In genomic region chr4:117313085-117313424, GRCm38 (mm10) we compare ENCODE assay signal across 9 mouse cellular contexts.
DNase-seq lines count a peak whose midpoint lies in the region; ATAC-seq lines count a peak whose summit lies in the region.
"Had no signal": no experiment of that assay in that cellular context is flagged by ENCODE, and none has a peak within 500 bp of the region (broad histone marks: within the 10 kb centered on the region; RNA-seq: fewer than 3 reads in every experiment).

No protein-coding gene starts in this region.

- H3K9me3 ChIP-seq in midbrain, embryonic 10.5 days (replicated peaks), result no peaks in the 10 kb centered on the region; the same call in 1 of the 2 replicates
- no peaks in the 10 kb centered on the region for H3K9me3 ChIP-seq in midbrain, embryonic 15.5 days
- no peaks in the 10 kb centered on the region for H3K9me3 ChIP-seq in hindbrain, embryonic 12.5 days (replicated peaks)
- H3K9me3 ChIP-seq: neural tube, embryonic 13.5 days had no signal

- H3K9ac ChIP-seq in midbrain, embryonic 15.5 days, result no peak overlapping the region
- H3K9ac ChIP-seq in hindbrain, embryonic 12.5 days, result no peak overlapping the region; the same call in 1 of the 2 replicates

- H3K27ac ChIP-seq in midbrain, embryonic 10.5 days (replicated peaks), result peak overlapping the region; percentile 4; the same call in 1 of the 2 replicates
- H3K27ac ChIP-seq in midbrain, embryonic 15.5 days, result no peak overlapping the region
- 0 out of 2 replicates have a peak overlapping the region, but pooled peaks have one; percentile 7 for H3K27ac ChIP-seq in hindbrain, embryonic 12.5 days
- H3K27ac ChIP-seq: neural tube, embryonic 13.5 days had no signal

- ATAC-seq in midbrain, embryonic 15.5 days (replicated peaks), result no peak
- no peak for ATAC-seq in hindbrain, embryonic 12.5 days (ENCODE audit: low FRiP score)
- peak; percentile 3; the same call in 1 of the 2 replicates for ATAC-seq in megakaryocyte-erythroid progenitor cell, adult 5-6 weeks (replicated peaks; ENCODE audit: low FRiP score, low TSS enrichment, poor library complexity, severe bottlenecking)
- no peak for ATAC-seq in monocyte, adult 5-6 weeks (replicated peaks; ENCODE audit: insufficient number of reproducible peaks, low FRiP score, low TSS enrichment, poor library complexity, severe bottlenecking)

- H3K27me3 ChIP-seq in midbrain, embryonic 10.5 days (ENCODE audit: low read depth, poor library complexity, severe bottlenecking), result peaks cover 97% of the 10 kb centered on the region
- H3K27me3 ChIP-seq in midbrain, embryonic 15.5 days (replicated peaks), result peaks cover 17% of the 10 kb centered on the region
- H3K27me3 ChIP-seq in hindbrain, embryonic 12.5 days, result peaks cover 69% of the 10 kb centered on the region

- peak overlapping the region; percentile 23 for H3K4me3 ChIP-seq in midbrain, embryonic 10.5 days
- no peak overlapping the region for H3K4me3 ChIP-seq in midbrain, embryonic 15.5 days
- no peak overlapping the region for H3K4me3 ChIP-seq in hindbrain, embryonic 12.5 days
- H3K4me3 ChIP-seq: neural tube, embryonic 13.5 days had no signal

- H3K4me2 ChIP-seq in midbrain, embryonic 15.5 days, result no peak overlapping the region
- H3K4me2 ChIP-seq in hindbrain, embryonic 12.5 days (replicated peaks), result peak overlapping the region; percentile 24; the same call in 1 of the 2 replicates

- peaks cover 54% of the 10 kb centered on the region for H3K4me1 ChIP-seq in midbrain, embryonic 10.5 days
- peaks cover 32% of the 10 kb centered on the region for H3K4me1 ChIP-seq in midbrain, embryonic 15.5 days
- H3K4me1 ChIP-seq in hindbrain, embryonic 12.5 days, result peaks cover 54% of the 10 kb centered on the region

- DNase-seq in cerebellum, postnatal 10 days, result peak; percentile 47 to 59
- no peak for DNase-seq in cerebellum, adult 11 months
- DNase-seq in midbrain, embryonic 10.5 days (ENCODE audit: low spot score), result peak; percentile 53
- DNase-seq in right cerebral cortex, postnatal 14 days, result no peak

- WGBS in midbrain, embryonic 10.5 days, result 5% methylated on average over 4 of the region's 4 CpGs
- 11% methylated on average over 4 of the region's 4 CpGs for WGBS in midbrain, embryonic 15.5 days
- WGBS in hindbrain, embryonic 12.5 days, result 7% methylated on average over 4 of the region's 4 CpGs

- 0 out of 2 replicates have a peak, but pooled peaks cover 4% of the 10 kb centered on the region for H3K36me3 ChIP-seq in midbrain, embryonic 10.5 days
- no peaks in the 10 kb centered on the region for H3K36me3 ChIP-seq in midbrain, embryonic 15.5 days (replicated peaks)
- H3K36me3 ChIP-seq in hindbrain, embryonic 12.5 days, result no peaks in the 10 kb centered on the region
- H3K36me3 ChIP-seq: neural tube, embryonic 13.5 days had no signal

Comparison
In these comparisons a context has a peak if more than half of its experiments do, and no peak if none do; other contexts are left out.
1. DNase-seq: peak in cerebellum, postnatal 10 days (2 of 2) and midbrain, embryonic 10.5 days (single experiment); none in cerebellum, adult 11 months (single experiment) and right cerebral cortex, postnatal 14 days (single experiment).